Mouse (Mus musculus): ENCODE data around the gene Rsbn1l. TPM values are rescaled to one million over a fixed set of nuclear protein-coding genes. Genes with fewer than 3 reads are reported as not detected.

Rsbn1l gene
- total and polyA plus RNA-seq, 3 experiments, result 8.1 to 20.2 (median 17.0) TPM

Other genes starting within 250 kb of the Rsbn1l start
- 16.4 and 18.5 TPM in 2 replicates for gene Phtf2, start 74.3 kb downstream of the Rsbn1l start, total RNA-seq (2012; rRNA removed)
- 30.4 and 32.7 TPM in 2 replicates for gene Phtf2, start 74.3 kb downstream of the Rsbn1l start, total RNA-seq (2014; rRNA removed)
- gene Phtf2, start 74.3 kb downstream of the Rsbn1l start, polyA plus RNA-seq (2012; ENCODE audit: insufficient read length, low read depth), result 28.1 and 30.6 TPM in 2 replicates
- 12.7 and 12.9 TPM in 2 replicates for gene Tmem60, start 74.2 kb downstream of the Rsbn1l start, total RNA-seq (2012; rRNA removed)
- 35.4 and 39.3 TPM in 2 replicates for gene Tmem60, start 74.2 kb downstream of the Rsbn1l start, total RNA-seq (2014; rRNA removed)
- 17.2 and 19.2 TPM in 2 replicates for gene Tmem60, start 74.2 kb downstream of the Rsbn1l start, polyA plus RNA-seq (2012; ENCODE audit: insufficient read length, low read depth)
- gene Ptpn12, start 99.5 kb upstream of the Rsbn1l start, total RNA-seq (2012; rRNA removed), result 3.2 and 4.1 TPM in 2 replicates
- gene Ptpn12, start 99.5 kb upstream of the Rsbn1l start, total RNA-seq (2014; rRNA removed), result 15.9 and 16.5 TPM in 2 replicates
- gene Ptpn12, start 99.5 kb upstream of the Rsbn1l start, polyA plus RNA-seq (2012; ENCODE audit: insufficient read length, low read depth), result 12.7 and 14.4 TPM in 2 replicates
- 1.2 and 1.7 TPM in 2 replicates for gene Gsap, start 229.9 kb upstream of the Rsbn1l start, total RNA-seq (2012; rRNA removed)
- gene Gsap, start 229.9 kb upstream of the Rsbn1l start, total RNA-seq (2014; rRNA removed), result 3.5 and 3.8 TPM in 2 replicates
- gene Gsap, start 229.9 kb upstream of the Rsbn1l start, polyA plus RNA-seq (2012; ENCODE audit: insufficient read length, low read depth), result 2.2 and 3.2 TPM in 2 replicates

Measured in CH12.LX (cell line).